ENCODE assay signal across 9 mouse cellular contexts in the genomic region with DNA sequence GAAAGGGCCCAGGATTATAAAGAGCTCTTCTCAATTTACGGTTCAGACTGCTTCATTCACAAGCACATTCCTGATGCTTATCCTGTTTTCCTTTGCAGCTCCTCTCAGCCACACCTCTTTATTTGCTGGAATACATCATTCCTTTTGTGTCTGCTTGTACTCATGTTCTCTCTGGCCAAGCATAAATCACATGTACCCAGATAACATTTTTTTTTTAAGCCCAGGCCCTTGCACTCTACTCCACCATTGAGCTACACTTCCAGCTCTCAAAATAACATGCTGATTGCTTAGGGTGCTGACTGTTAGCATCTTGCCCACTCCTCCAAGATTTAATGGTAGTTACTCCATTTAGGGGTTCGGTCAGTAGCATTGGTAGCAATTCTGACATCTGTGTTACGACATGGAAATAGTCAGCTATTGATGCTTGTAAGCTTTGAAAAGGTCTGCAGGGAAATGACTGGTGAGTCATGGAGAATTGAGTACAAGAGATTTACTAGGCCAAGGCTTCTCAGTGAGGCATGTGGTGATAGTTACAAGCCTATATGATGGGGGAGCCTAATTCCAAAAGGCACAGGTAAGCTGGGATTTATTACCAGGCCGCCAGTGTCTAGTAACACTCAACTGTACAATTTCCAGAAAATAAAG. TPM values are rescaled to one million over a fixed set of nuclear protein-coding genes. Genes with fewer than 3 reads are reported as not detected.
DNase-seq lines count a peak whose midpoint lies in the region; ATAC-seq and TF ChIP-seq lines count a peak whose summit lies in the region.
"Had no signal": no experiment of that assay in that cellular context is flagged by ENCODE, and none has a peak within 500 bp of the region (broad histone marks: within the 10 kb centered on the region; RNA-seq: fewer than 3 reads in every experiment).

No protein-coding gene starts in this region.

- TF ChIP-seq EP300 in liver, embryonic 14.5 days (IDR thresholded peaks at IDR 0.05; ENCODE audit: low read depth) = no peak

- no peak overlapping the region for H3ac ChIP-seq in C2C12 (ENCODE audit: control insufficient read depth, insufficient read length, low read depth)

- peak overlapping the region; percentile 89 for H3K9ac ChIP-seq in heart, embryonic 14.5 days (ENCODE audit: low read length)
- H3K9ac ChIP-seq in liver, embryonic 14.5 days (replicated peaks) = peak overlapping the region; percentile 10; the same call in 1 of the 2 replicates

- H3K4me3 ChIP-seq in C2C12 (ENCODE audit: insufficient read depth, poor library complexity, severe bottlenecking) = peak overlapping the region; percentile 79
- H3K4me3 ChIP-seq in heart, embryonic 14.5 days (ENCODE audit: control insufficient read depth in 1 of 2, insufficient read depth in 1 of 2, low read depth in 1 of 2, low read length in 2 of 2) = peak overlapping the region; percentile 12 to 86; a peak in 3 of 4 replicates
- peak overlapping the region in 1 of 2 experiments; percentile 95; a peak in 2 of 4 replicates for H3K4me3 ChIP-seq in liver, embryonic 14.5 days (ENCODE audit: insufficient read depth in 1 of 2, low read depth in 2 of 2, low read length in 2 of 2)

- peaks cover 49% of the 10 kb centered on the region for H3K36me3 ChIP-seq in C2C12 (ENCODE audit: control insufficient read depth, insufficient read depth)
- H3K36me3 ChIP-seq in heart, embryonic 14.5 days (ENCODE audit: control insufficient read depth, insufficient read depth, low read length) = peaks cover 32% of the 10 kb centered on the region
- peaks cover 11% of the 10 kb centered on the region for H3K36me3 ChIP-seq in liver, embryonic 14.5 days (replicated peaks; ENCODE audit: control insufficient read depth, insufficient read depth, low read depth)

- H3K4me2 ChIP-seq in heart, embryonic 14.5 days (ENCODE audit: low read length) = peak overlapping the region; percentile 92
- peak overlapping the region; percentile 98 for H3K4me2 ChIP-seq in liver, embryonic 14.5 days (ENCODE audit: low read depth)

- no peak for ATAC-seq in heart, embryonic 14.5 days (ENCODE audit: insufficient number of reproducible peaks, insufficient read depth, low FRiP score, low read depth)
- no peak for ATAC-seq in liver, embryonic 14.5 days (ENCODE audit: insufficient read depth)

- H3K27ac ChIP-seq in heart, embryonic 14.5 days (replicated peaks in 1 of 2; ENCODE audit: control insufficient read depth in 1 of 2, insufficient read depth in 1 of 2, low read depth in 2 of 2, low read length in 2 of 2) = no peak overlapping the region; a peak in 1 of 4 replicates
- H3K27ac ChIP-seq in liver, embryonic 14.5 days = no peak overlapping the region

- peak; percentile 48 to 85 for DNase-seq in adrenal gland, adult (ENCODE audit: inconsistent age in 2 of 2, low spot score in 1 of 2)
- DNase-seq in adrenal gland, postnatal 14 days = no peak
- no peak for DNase-seq in liver, embryonic 14.5 days (ENCODE audit: low read depth in 3 of 3, low spot score in 3 of 3)
- no peak for DNase-seq in spleen, adult 12 weeks (ENCODE audit: low spot score)
- DNase-seq in retina, embryonic 14.5 days (ENCODE audit: low spot score) = no peak
- no peak for DNase-seq in spleen, postnatal 36 days (ENCODE audit: low spot score in 2 of 2)
- DNase-seq: kidney, postnatal 10 days had no signal

- peaks cover 56% of the 10 kb centered on the region for H3K79me2 ChIP-seq in C2C12 (ENCODE audit: control insufficient read depth, insufficient read depth)

- no peaks in the 10 kb centered on the region for H3K9me3 ChIP-seq in heart, embryonic 14.5 days (ENCODE audit: control insufficient read depth, low read length)
- no peaks in the 10 kb centered on the region for H3K9me3 ChIP-seq in liver, embryonic 14.5 days (ENCODE audit: control insufficient read depth, low read length)

- peaks cover 0 to 30% of the 10 kb centered on the region in 2 experiments; a peak in 3 of 4 replicates for H3K4me1 ChIP-seq in heart, embryonic 14.5 days (ENCODE audit: control insufficient read depth in 2 of 2, insufficient read depth in 2 of 2, low read length in 2 of 2)
- H3K4me1 ChIP-seq in liver, embryonic 14.5 days (replicated peaks; ENCODE audit: control insufficient read depth in 2 of 2, insufficient read depth in 2 of 2, low read length in 1 of 2) = peaks cover 5 to 6% of the 10 kb centered on the region in 2 experiments; a peak in 3 of 4 replicates

- no peak for TF ChIP-seq CTCF in C2C12 (IDR thresholded peaks at IDR 0.05; ENCODE audit: control insufficient read depth, insufficient read depth, insufficient read length)
- TF ChIP-seq CTCF in liver, embryonic 14.5 days (IDR thresholded peaks at IDR 0.05; ENCODE audit: low read depth) = no peak

- 56% methylated on average over 4 of the region's 4 CpGs for WGBS in heart, embryonic 14.5 days
- WGBS in liver, embryonic 14.5 days (ENCODE audit: insufficient replicate concordance) = 87% methylated on average over 4 of the region's 4 CpGs

- H3K79me3 ChIP-seq in C2C12 (ENCODE audit: low read depth) = peaks cover 30% of the 10 kb centered on the region

- H3K27me3 ChIP-seq in C2C12 (ENCODE audit: control insufficient read depth, insufficient read depth, insufficient read length) = no peaks in the 10 kb centered on the region
- H3K27me3 ChIP-seq in heart, embryonic 14.5 days (ENCODE audit: control insufficient read depth, insufficient read depth, low read length) = no peaks in the 10 kb centered on the region
- H3K27me3 ChIP-seq in liver, embryonic 14.5 days (ENCODE audit: control insufficient read depth, insufficient read depth, low read length) = no peaks in the 10 kb centered on the region

TF ChIP-seq in C2C12, 6 proteins besides CTCF, POLR2A, EP300 and RAD21:
- no peak for TF ChIP-seq CEBPB (IDR thresholded peaks at IDR 0.05; ENCODE audit: low read depth)
- no peak for TF ChIP-seq USF1 (IDR thresholded peaks at IDR 0.05; ENCODE audit: low read depth)
- no peak for TF ChIP-seq FOSL1 (IDR thresholded peaks at IDR 0.05; ENCODE audit: insufficient read depth, low read length, poor library complexity, severe bottlenecking)
- TF ChIP-seq MYOD1 (IDR thresholded peaks at IDR 0.05; ENCODE audit: control insufficient read depth, insufficient read length, low read depth) = no peak
- no peak for TF ChIP-seq MYOG (IDR thresholded peaks at IDR 0.05; ENCODE audit: control insufficient read depth, extremely low read depth, insufficient read length)
- TF ChIP-seq MAX (IDR thresholded peaks at IDR 0.05) = no peak

RNA-seq across cellular contexts. Expression of a gene that starts 1.2 kb away (rescaled TPM):
- total RNA-seq in adrenal gland, postnatal 14 days (2021) = not detected in 2 replicates
- not detected for polyA plus RNA-seq in C2C12 (2012; fragmentation: generic; extraction: Trizol)
- not detected in 2 replicates for polyA plus RNA-seq in heart, embryonic 14.5 days (2014; fragmentation: Nextera tagmentation; extraction: Ambion mirVana)
- not detected in 2 replicates for polyA plus RNA-seq in liver, embryonic 14.5 days (2012; rRNA removed)
- polyA plus RNA-seq in liver, embryonic 14.5 days (2014; fragmentation: Nextera tagmentation; extraction: Ambion mirVana) = not detected in 2 replicates

RNA-seq across cellular contexts. Expression of a gene that starts 2.0 kb away (rescaled TPM):
- 35.2 and 45.9 TPM in 2 replicates for total RNA-seq in adrenal gland, postnatal 14 days (2021)
- polyA plus RNA-seq in C2C12 (2012; fragmentation: generic; extraction: Trizol) = 42.1 TPM
- 17.6 and 19.7 TPM in 2 replicates for polyA plus RNA-seq in heart, embryonic 14.5 days (2014; fragmentation: Nextera tagmentation; extraction: Ambion mirVana)
- polyA plus RNA-seq in liver, embryonic 14.5 days (2012; rRNA removed) = 13.2 and 16.3 TPM in 2 replicates
- 6.0 and 8.2 TPM in 2 replicates for polyA plus RNA-seq in liver, embryonic 14.5 days (2014; fragmentation: Nextera tagmentation; extraction: Ambion mirVana)

RNA-seq across cellular contexts. Expression of a gene that starts 20.1 kb away (rescaled TPM):
- 0.07 and 2.4 TPM in 2 replicates for total RNA-seq in adrenal gland, postnatal 14 days (2021)
- 15.0 TPM for polyA plus RNA-seq in C2C12 (2012; fragmentation: generic; extraction: Trizol)
- polyA plus RNA-seq in heart, embryonic 14.5 days (2014; fragmentation: Nextera tagmentation; extraction: Ambion mirVana) = 0.46 and 1.3 TPM in 2 replicates
- 0.01 TPM in 1 of 2 replicates, not detected in the other for polyA plus RNA-seq in liver, embryonic 14.5 days (2012; rRNA removed)
- 0.08 TPM in 1 of 2 replicates, not detected in the other for polyA plus RNA-seq in liver, embryonic 14.5 days (2014; fragmentation: Nextera tagmentation; extraction: Ambion mirVana)

RNA-seq across cellular contexts. Expression of a gene that starts 47.2 kb away (rescaled TPM):
- total RNA-seq in adrenal gland, postnatal 14 days (2021) = 65.7 and 67.1 TPM in 2 replicates
- polyA plus RNA-seq in C2C12 (2012; fragmentation: generic; extraction: Trizol) = 5.7 TPM
- polyA plus RNA-seq in heart, embryonic 14.5 days (2014; fragmentation: Nextera tagmentation; extraction: Ambion mirVana) = 7.3 and 7.7 TPM in 2 replicates
- 3.9 and 8.0 TPM in 2 replicates for polyA plus RNA-seq in liver, embryonic 14.5 days (2012; rRNA removed)
- 21.2 and 32.4 TPM in 2 replicates for polyA plus RNA-seq in liver, embryonic 14.5 days (2014; fragmentation: Nextera tagmentation; extraction: Ambion mirVana)

Comparison
In these comparisons a context has a peak if more than half of its experiments do, and no peak if none do; other contexts are left out.
1. DNase-seq: peak in adrenal gland, adult (2 of 2); none in adrenal gland, postnatal 14 days (single experiment), liver, embryonic 14.5 days (0 of 3), spleen, adult 12 weeks (single experiment), retina, embryonic 14.5 days (single experiment) and spleen, postnatal 36 days (0 of 2).